Mouse (Mus musculus): Measurements from ENCODE around the gene Cel.

DNA sequence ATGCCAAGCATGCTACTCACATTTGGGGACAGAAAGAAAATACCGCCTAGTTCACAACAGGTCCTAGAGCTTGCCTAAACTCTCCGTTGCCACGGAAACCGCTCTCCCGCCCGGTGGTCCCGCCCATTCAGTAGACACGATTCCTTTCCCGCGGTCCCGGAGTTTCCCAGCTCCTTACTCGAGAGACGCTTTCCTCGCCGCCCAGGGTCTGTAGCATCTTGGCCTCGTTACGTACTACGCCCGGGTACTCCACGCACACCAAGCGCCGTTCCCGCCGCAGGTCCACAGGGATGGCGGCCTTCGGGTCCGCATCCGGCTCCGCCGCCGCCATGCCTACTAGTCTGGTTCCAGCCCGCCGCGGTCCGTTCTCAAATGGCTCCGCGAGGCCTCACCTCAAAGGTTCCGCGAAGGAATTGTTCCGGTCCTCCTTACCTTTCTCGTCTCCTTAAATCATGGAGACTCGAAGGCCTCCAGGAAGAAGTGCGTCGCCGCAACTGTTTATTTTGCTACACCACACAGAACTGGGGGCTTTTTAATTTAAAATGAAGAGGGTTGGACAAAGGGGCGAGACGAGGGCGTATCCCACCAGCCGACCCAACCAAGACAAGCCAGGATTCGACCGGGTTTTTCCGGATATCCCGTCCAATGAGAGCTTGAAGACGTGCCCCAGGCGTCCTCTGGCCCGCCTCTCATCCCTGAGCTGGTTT is 19.6 kb upstream of the Cel start:
- TF ChIP-seq CTCF (IDR thresholded peaks at IDR 0.05; ENCODE audit: insufficient read depth, low read depth, low read length) (no peak), POLR2A (IDR thresholded peaks at IDR 0.05; ENCODE audit: insufficient read depth, low read depth, low read length) (no peak; the same call in 1 of the 2 replicates)

All from olfactory bulb, adult 2 months (tissue).